Mouse (Mus musculus) hindbrain, postnatal 0 days (tissue): Measurements from ENCODE around the gene Vezf1. TPM values are rescaled to one million over a fixed set of nuclear protein-coding genes. Genes with fewer than 3 reads are reported as not detected.
"Not testable (repeated sequence)": the region's sequence is repeated elsewhere in the genome, so short reads cannot be mapped to it uniquely, and the experiment has no call there.

Experiments
- ATAC-seq: fragments of 200-750 bp; cut with Nextera tagmentation; 2 replicates; pipeline ENCODE4 v1.8.0; 2017; ENCODE audit warnings: mild to moderate bottlenecking, moderate TSS enrichment, moderate library complexity
- DNase-seq: peaks from one replicate; pipeline ENCODE4 v3.0.0-alpha.2; 2015; ENCODE audit warnings: low spot score
- H3K27ac ChIP-seq: fragments of 300-500 bp; sonication (generic); 2 replicates; pipeline ENCODE4 v1.5.1; 2014; ENCODE audit warnings: mild to moderate bottlenecking
- H3K27me3 ChIP-seq: fragments of 300-500 bp; sonication (generic); 2 replicates; pipeline ENCODE4 v1.6.1; 2014; ENCODE audit warnings: low read length, mixed read lengths; ENCODE audit not compliant: insufficient read depth
- H3K36me3 ChIP-seq: fragments of 300-500 bp; sonication (generic); 2 replicates; pipeline ENCODE4 v1.6.1; 2014; ENCODE audit warnings: low read length, mixed read lengths; ENCODE audit not compliant: insufficient read depth
- H3K4me1 ChIP-seq: fragments of 300-500 bp; sonication (generic); 2 replicates; pipeline ENCODE4 v1.6.1; 2014; ENCODE audit warnings: antibody characterized with exemption, low read length, mixed read lengths; ENCODE audit not compliant: insufficient read depth
- H3K4me2 ChIP-seq: fragments of 300-500 bp; sonication (generic); 2 replicates; pipeline ENCODE4 v1.6.1; 2014; ENCODE audit warnings: low read depth, mild to moderate bottlenecking, low read length, moderate library complexity, mixed read lengths
- H3K4me3 ChIP-seq: fragments of 300-500 bp; sonication (generic); 2 replicates; pipeline ENCODE4 v1.5.1; 2014; ENCODE audit warnings: low read length
- H3K9ac ChIP-seq: fragments of 300-500 bp; sonication (generic); replicated peaks from 2 replicates; pipeline ENCODE4 v1.6.1; 2014; ENCODE audit warnings: mild to moderate bottlenecking, low read length, moderate library complexity, mixed read lengths
- H3K9me3 ChIP-seq: fragments of 300-500 bp; sonication (generic); 2 replicates; pipeline ENCODE4 v1.6.1; 2016; ENCODE audit warnings: low read length, mixed read lengths
- CTCF ChIP-seq: IDR thresholded peaks from 2 replicates; pipeline ENCODE4 v1.5.1; 2016; ENCODE audit warnings: antibody characterized with exemption, control low read depth, low read depth
- WGBS: fragments of 180-500 bp; shearing (Covaris S2); extraction: QIAGEN DNeasy Blood & Tissue Kit; methylation state at CpG from one replicate; pipeline ENCODE4 v1.1.7; 2014; 5-methylcytosine and 5-hydroxymethylcytosine counted together
- polyA plus RNA-seq: library from polyadenylated mRNA; unstranded; fragments of >200 nt; fragmentation: Nextera tagmentation; extraction: Ambion mirVana; gene quantifications from 2 replicates; pipeline ENCODE4 v1.2.1, GENCODE M21; 2015
- total RNA-seq: library from RNA; depleted of rRNA; stranded (reverse); fragments of >200 nt; gene quantifications from 2 replicates; pipeline ENCODE4 v1.2.3, GENCODE M21; 2014

The Vezf1 gene
- total and polyA plus RNA-seq, 2 experiments from 2014 or later: 31.9 to 33.5 TPM

DNA sequence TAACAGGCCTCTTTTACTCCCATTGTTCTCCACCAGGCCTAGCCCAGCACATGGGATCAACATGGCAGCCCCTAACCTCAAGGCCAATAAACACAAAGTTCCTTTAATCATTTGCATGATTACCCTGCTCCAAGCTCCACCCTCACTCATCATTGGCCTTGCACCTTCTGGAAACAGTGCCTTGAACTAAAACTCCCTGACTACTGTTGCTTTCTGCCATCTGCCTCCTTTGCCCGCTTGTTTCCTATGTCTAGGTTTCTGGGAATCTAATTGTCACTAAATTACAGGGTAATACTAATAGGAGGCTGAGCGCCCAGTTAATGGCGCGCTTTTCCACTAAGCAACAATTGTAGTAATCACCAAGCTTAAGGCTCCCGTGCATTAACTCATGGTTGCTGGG is 36.3 kb upstream of the Vezf1 start:
- Histone ChIP-seq H3K36me3 (no peaks in the 10 kb centered on the region), H3K9me3 (no peaks in the 10 kb centered on the region), H3K9ac (no peak overlapping the region), H3K27me3 (no peaks in the 10 kb centered on the region), H3K27ac (no peak overlapping the region), H3K4me2 (no peak overlapping the region), H3K4me3 (no peak overlapping the region), H3K4me1 (no peaks in the 10 kb centered on the region)
- no peak for TF ChIP-seq CTCF
- ATAC-seq (no peak), DNase-seq (no peak)
- WGBS: 93% methylated on average over 5 of the region's 5 CpGs

DNA sequence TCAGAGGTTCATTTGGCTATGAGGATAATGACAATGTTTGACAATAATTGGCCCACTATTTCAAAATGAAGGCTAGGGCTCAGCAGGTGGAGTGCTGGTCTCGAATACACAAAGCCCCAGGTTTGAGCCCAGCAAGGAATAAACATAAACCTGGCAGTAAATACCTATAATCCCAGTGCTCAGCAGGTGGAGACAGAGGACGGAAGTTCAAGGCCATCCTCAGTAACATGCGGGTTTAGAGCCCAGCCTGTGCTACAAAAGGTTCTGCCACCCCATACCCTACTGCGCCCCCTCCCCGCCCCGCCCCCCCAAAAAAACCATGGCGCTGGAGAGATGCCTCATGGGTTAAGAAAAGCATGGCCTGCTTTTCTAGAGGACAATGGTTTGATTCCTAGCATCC is 32.1 kb upstream of the Vezf1 start:
- WGBS: 66% methylated on average over 7 of the region's 7 CpGs
- H3K9me3 ChIP-seq: no peaks in the 10 kb centered on the region

DNA sequence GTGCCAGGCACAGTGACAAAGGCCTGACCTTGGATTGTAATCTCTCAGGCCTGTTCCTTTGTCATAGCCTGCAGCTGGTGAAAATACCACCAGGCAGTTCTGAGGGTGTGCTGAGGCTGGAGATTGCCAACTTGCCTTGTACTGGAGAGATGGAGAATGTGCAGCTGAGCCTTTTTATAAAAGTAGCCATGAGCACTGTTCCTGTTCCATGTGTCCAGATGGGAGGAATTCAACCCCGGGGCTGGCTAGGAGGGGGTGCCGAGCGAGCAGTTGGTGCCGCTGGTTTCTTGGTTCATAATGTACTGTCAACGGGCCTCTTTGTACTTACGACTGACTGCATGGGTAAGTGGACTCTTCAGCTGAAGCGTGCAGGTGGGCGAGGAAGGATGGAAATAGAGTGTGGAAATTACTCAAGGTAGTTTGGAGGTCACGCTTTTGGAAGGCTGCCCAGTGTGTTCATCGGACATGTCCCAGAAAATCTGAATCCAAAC is 31.3 kb upstream of the Vezf1 start:
- WGBS: 57% methylated on average over 10 of the region's 10 CpGs
- TF ChIP-seq CTCF: no peak
- H3K4me1 ChIP-seq: no peaks in the 10 kb centered on the region
- 0 out of 2 replicates have a peak, but pooled peaks have one; percentile 12 for ATAC-seq
- no peak overlapping the region for H3K9ac ChIP-seq
- no peaks in the 10 kb centered on the region for H3K27me3 ChIP-seq
- no peak overlapping the region for H3K4me3 ChIP-seq
- no peaks in the 10 kb centered on the region for H3K36me3 ChIP-seq
- H3K9me3 ChIP-seq: no peaks in the 10 kb centered on the region
- peak; percentile 13 for DNase-seq
- no peak overlapping the region for H3K4me2 ChIP-seq
- H3K27ac ChIP-seq: no peak overlapping the region

More for the DNA sequence above, 32.1 kb upstream of the Vezf1 start:
- Histone ChIP-seq H3K27ac (no peak overlapping the region), H3K4me3 (no peak overlapping the region), H3K36me3 (no peaks in the 10 kb centered on the region), H3K4me2 (no peak overlapping the region), H3K9ac (no peak overlapping the region), H3K27me3 (no peaks in the 10 kb centered on the region), H3K4me1 (no peaks in the 10 kb centered on the region)
- DNase-seq (no peak), ATAC-seq (no peak)
- TF ChIP-seq CTCF: no peak

DNA sequence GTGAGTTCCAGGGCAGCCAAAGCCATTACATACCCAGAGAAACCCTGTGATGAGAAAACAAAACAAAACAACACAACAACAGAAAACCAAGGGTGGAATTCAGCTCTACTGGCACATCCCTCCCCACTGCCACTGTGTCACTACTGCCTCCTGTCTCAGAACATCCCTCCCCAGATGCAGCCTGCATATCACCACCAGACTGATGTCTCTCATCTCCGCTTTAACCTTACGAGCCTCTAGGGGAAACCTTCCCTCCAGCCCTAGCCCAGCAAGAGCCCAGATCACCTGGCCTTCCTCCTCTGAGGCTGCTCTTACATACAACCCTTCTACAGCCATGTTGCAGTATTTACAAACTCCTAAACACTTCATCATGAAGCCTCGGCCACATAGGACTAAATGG is 30.7 kb upstream of the Vezf1 start:
- no peak for ATAC-seq
- Histone ChIP-seq H3K4me1 (no peaks in the 10 kb centered on the region), H3K4me2 (no peak overlapping the region), H3K9me3 (no peaks in the 10 kb centered on the region), H3K36me3 (no peaks in the 10 kb centered on the region), H3K9ac (no peak overlapping the region), H3K4me3 (no peak overlapping the region), H3K27me3 (no peaks in the 10 kb centered on the region), H3K27ac (no peak overlapping the region)
- DNase-seq: no peak
- 74% methylated on average over 3 of the region's 3 CpGs for WGBS
- TF ChIP-seq CTCF: no peak

DNA sequence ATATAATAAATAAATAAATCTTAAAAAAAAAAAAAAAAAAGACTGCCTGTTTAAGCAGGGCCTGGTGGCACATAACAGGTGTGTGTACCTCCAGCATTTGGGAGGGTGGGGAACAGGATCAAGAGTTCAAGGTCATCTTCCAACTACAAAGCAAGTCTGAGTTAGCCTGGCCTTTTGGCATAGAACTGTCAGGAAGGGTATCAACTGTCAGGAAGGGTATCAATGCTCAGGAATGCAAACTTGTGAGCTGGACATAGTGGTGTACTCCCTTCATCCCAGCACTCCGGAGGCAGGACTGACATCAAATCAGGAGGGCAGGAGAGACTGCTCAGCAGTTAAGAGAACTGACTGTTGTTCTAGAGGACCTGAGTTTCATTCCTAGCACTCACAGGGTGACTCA is 29.0 kb upstream of the Vezf1 start:
- DNase-seq: no peak
- Histone ChIP-seq H3K27me3 (no peaks in the 10 kb centered on the region), H3K9me3 (no peaks in the 10 kb centered on the region), H3K4me3 (no peak overlapping the region), H3K27ac (no peak overlapping the region), H3K4me2 (no peak overlapping the region), H3K4me1 (no peaks in the 10 kb centered on the region), H3K36me3 (no peaks in the 10 kb centered on the region), H3K9ac (no peak overlapping the region)
- TF ChIP-seq CTCF: no peak
- 94% methylated on average over 1 of the region's 1 CpGs for WGBS
- no peak for ATAC-seq

DNA sequence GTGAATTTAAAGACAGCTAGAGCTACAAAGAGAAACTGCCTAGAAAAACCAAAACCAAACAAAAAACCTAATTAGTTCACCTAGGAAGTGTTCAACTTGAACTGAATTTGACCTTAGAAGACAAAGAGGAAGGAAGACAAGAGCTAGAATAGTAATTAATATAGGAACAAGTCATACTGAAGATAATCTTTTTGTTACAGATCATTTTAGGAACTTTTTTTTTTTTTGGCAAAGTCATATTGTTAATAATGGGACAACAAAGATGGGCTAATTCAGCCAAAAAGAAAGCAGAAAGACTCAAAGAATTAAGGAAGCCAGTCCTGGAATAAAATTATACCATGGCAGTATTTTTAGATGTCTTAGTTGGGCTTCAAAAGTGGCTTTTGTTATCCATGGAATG is 23.8 kb upstream of the Vezf1 start:
- no peak overlapping the region for H3K27ac ChIP-seq
- no peak overlapping the region for H3K4me3 ChIP-seq
- no peaks in the 10 kb centered on the region for H3K9me3 ChIP-seq
- H3K4me2 ChIP-seq: no peak overlapping the region
- DNase-seq: no peak
- no peaks in the 10 kb centered on the region for H3K36me3 ChIP-seq
- peaks cover 5% of the 10 kb centered on the region; the same call in 1 of the 2 replicates for H3K4me1 ChIP-seq
- no peak for TF ChIP-seq CTCF
- H3K27me3 ChIP-seq: no peaks in the 10 kb centered on the region
- no peak overlapping the region for H3K9ac ChIP-seq
- ATAC-seq: no peak

DNA sequence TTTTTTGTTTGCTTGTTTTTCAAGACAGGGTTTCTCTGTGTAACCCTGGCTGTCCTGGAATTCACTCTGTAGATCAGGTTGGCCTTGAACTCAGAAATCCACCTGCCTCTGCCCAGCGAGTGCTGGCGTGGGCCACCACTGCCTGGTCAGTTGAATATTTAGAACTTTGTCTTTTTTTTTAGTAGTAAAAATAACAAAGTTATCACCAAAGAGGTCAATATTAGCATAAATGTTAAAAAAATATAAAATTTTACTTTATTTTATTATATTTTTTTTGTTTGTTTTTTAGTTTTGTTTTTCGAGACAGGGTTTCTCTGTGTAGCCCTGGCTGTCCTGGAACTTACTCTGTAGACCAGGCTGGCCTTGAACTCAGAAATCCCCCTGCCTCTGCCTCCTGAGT is 22.9 kb upstream of the Vezf1 start:
- not testable (repeated sequence) for H3K9ac ChIP-seq, ATAC-seq, DNase-seq, H3K27me3 ChIP-seq, H3K27ac ChIP-seq, H3K4me3 ChIP-seq, H3K36me3 ChIP-seq, H3K9me3 ChIP-seq, H3K4me2 ChIP-seq
- H3K4me1 ChIP-seq: peaks cover 14% of the 10 kb centered on the region
- WGBS: 94% methylated on average over 3 of the region's 3 CpGs
